In genomic region chr16:77644976-77645375, GRCm38 (mm10) we compare ENCODE assay signal across 12 mouse cellular contexts. TPM values are rescaled to one million over a fixed set of nuclear protein-coding genes. Genes with fewer than 3 reads are reported as not detected.
DNase-seq lines count a peak whose midpoint lies in the region; ATAC-seq and TF ChIP-seq lines count a peak whose summit lies in the region.
"Had no signal": no experiment of that assay in that cellular context is flagged by ENCODE, and none has a peak within 500 bp of the region (broad histone marks: within the 10 kb centered on the region; RNA-seq: fewer than 3 reads in every experiment).

No protein-coding gene starts in this region.

- TF ChIP-seq CTCF in layer of hippocampus, adult 2 months (conservative IDR thresholded peaks at IDR 0.05), result no peak
- no peak for TF ChIP-seq CTCF in kidney, adult 2 months (conservative IDR thresholded peaks at IDR 0.05; ENCODE audit: insufficient read depth, insufficient read length, low read depth, low read length)

- H3K4me2 ChIP-seq in embryonic facial prominence, embryonic 13.5 days, result peak overlapping the region; percentile 22; the same call in 1 of the 2 replicates
- peak overlapping the region; percentile 51 for H3K4me2 ChIP-seq in hindbrain, embryonic 16.5 days (ENCODE audit: low read length)
- peak overlapping the region; percentile 92 for H3K4me2 ChIP-seq in neural tube, embryonic 14.5 days (ENCODE audit: low read depth, low read length)

- no peaks in the 10 kb centered on the region for H3K27me3 ChIP-seq in embryonic facial prominence, embryonic 13.5 days
- H3K27me3 ChIP-seq in hindbrain, embryonic 16.5 days (replicated peaks; ENCODE audit: control insufficient read depth, insufficient read depth, low read length), result no peaks in the 10 kb centered on the region
- H3K27me3 ChIP-seq in neural tube, embryonic 14.5 days (ENCODE audit: control insufficient read depth, insufficient read depth, low read length), result no peaks in the 10 kb centered on the region
- no peaks in the 10 kb centered on the region for H3K27me3 ChIP-seq in kidney, adult 2 months (replicated peaks; ENCODE audit: control insufficient read depth, insufficient read depth, low read length)

- H3K9ac ChIP-seq in embryonic facial prominence, embryonic 13.5 days, result no peak overlapping the region
- peak overlapping the region; percentile 57 for H3K9ac ChIP-seq in hindbrain, embryonic 16.5 days (ENCODE audit: low read depth, low read length)
- peak overlapping the region; percentile 80 for H3K9ac ChIP-seq in neural tube, embryonic 14.5 days (replicated peaks; ENCODE audit: low read depth, low read length)

- ATAC-seq in embryonic facial prominence, embryonic 13.5 days (ENCODE audit: insufficient number of reproducible peaks, insufficient read depth, low FRiP score, low TSS enrichment, low read depth), result no peak
- no peak for ATAC-seq in hindbrain, embryonic 16.5 days
- ATAC-seq in neural tube, embryonic 14.5 days (ENCODE audit: low read depth), result no peak
- ATAC-seq in erythroid progenitor cell, adult 5-6 weeks (replicated peaks; ENCODE audit: low FRiP score, poor library complexity, severe bottlenecking), result no peak

- no peak for TF ChIP-seq POLR2A in kidney, adult 2 months (IDR thresholded peaks at IDR 0.05; ENCODE audit: low read depth, low read length)

- H3K4me3 ChIP-seq in layer of hippocampus, adult 2 months, result peak overlapping the region; percentile 63
- H3K4me3 ChIP-seq in embryonic facial prominence, embryonic 13.5 days, result no peak overlapping the region
- peak overlapping the region; percentile 37 for H3K4me3 ChIP-seq in hindbrain, embryonic 16.5 days (ENCODE audit: low read length)
- H3K4me3 ChIP-seq in neural tube, embryonic 14.5 days (ENCODE audit: low read depth, low read length), result peak overlapping the region; percentile 43; the same call in 1 of the 2 replicates
- H3K4me3 ChIP-seq in kidney, adult 2 months (ENCODE audit: insufficient read depth, low read depth, low read length), result no peak overlapping the region

- DNase-seq in layer of hippocampus, adult 2 months (ENCODE audit: low spot score in 2 of 2), result no peak
- no peak for DNase-seq in layer of hippocampus, adult 8-10 months (ENCODE audit: low spot score in 2 of 2)
- DNase-seq in kidney, adult 2 months, result no peak
- no peak for DNase-seq in kidney, postnatal 36 days

- no peaks in the 10 kb centered on the region for H3K36me3 ChIP-seq in embryonic facial prominence, embryonic 13.5 days
- H3K36me3 ChIP-seq in hindbrain, embryonic 16.5 days (ENCODE audit: control insufficient read depth, insufficient read depth, low read length), result no peaks in the 10 kb centered on the region
- no peaks in the 10 kb centered on the region for H3K36me3 ChIP-seq in neural tube, embryonic 14.5 days (ENCODE audit: control insufficient read depth, insufficient read depth, low read length)
- no peaks in the 10 kb centered on the region for H3K36me3 ChIP-seq in kidney, adult 2 months (ENCODE audit: control insufficient read depth, insufficient read depth, low read length)

- H3K27ac ChIP-seq in layer of hippocampus, adult 2 months, result peak overlapping the region; percentile 97
- H3K27ac ChIP-seq in embryonic facial prominence, embryonic 13.5 days, result no peak overlapping the region
- H3K27ac ChIP-seq in hindbrain, embryonic 16.5 days (ENCODE audit: low read depth, low read length), result peak overlapping the region; percentile 82
- peak overlapping the region; percentile 82 for H3K27ac ChIP-seq in neural tube, embryonic 14.5 days (ENCODE audit: low read depth, low read length)
- H3K27ac ChIP-seq in kidney, adult 2 months (ENCODE audit: insufficient read depth, low read depth, low read length), result no peak overlapping the region

- no peaks in the 10 kb centered on the region for H3K9me3 ChIP-seq in embryonic facial prominence, embryonic 13.5 days
- H3K9me3 ChIP-seq in hindbrain, embryonic 16.5 days (ENCODE audit: control insufficient read depth, low read length), result no peaks in the 10 kb centered on the region
- H3K9me3 ChIP-seq in neural tube, embryonic 14.5 days (ENCODE audit: control insufficient read depth, low read length), result no peaks in the 10 kb centered on the region

- 25% methylated on average over 1 of the region's 1 CpGs for WGBS in embryonic facial prominence, embryonic 13.5 days
- WGBS in hindbrain, embryonic 16.5 days, result 32% methylated on average over 1 of the region's 1 CpGs
- 28% methylated on average over 1 of the region's 1 CpGs for WGBS in neural tube, embryonic 14.5 days
- 88% methylated on average over 1 of the region's 1 CpGs for WGBS in kidney, adult 2 months

- H3K4me1 ChIP-seq in embryonic facial prominence, embryonic 13.5 days, result peaks cover 17% of the 10 kb centered on the region
- H3K4me1 ChIP-seq in hindbrain, embryonic 16.5 days (ENCODE audit: control insufficient read depth, insufficient read depth, low read depth, low read length), result peaks cover 16% of the 10 kb centered on the region
- H3K4me1 ChIP-seq in neural tube, embryonic 14.5 days (ENCODE audit: control insufficient read depth, insufficient read depth, low read length), result peaks cover 20% of the 10 kb centered on the region
- no peaks in the 10 kb centered on the region for H3K4me1 ChIP-seq in kidney, adult 2 months (ENCODE audit: control insufficient read depth, insufficient read depth, low read length)

RNA-seq across cellular contexts. Expression of gene Gm11146, which starts 43.1 kb away (rescaled TPM):
- total RNA-seq in layer of hippocampus, adult 2 months (2021), result not detected
- total RNA-seq in layer of hippocampus, adult 8-10 months (2022), result not detected
- polyA plus RNA-seq in embryonic facial prominence, embryonic 13.5 days (2015; fragmentation: Nextera tagmentation; extraction: Ambion mirVana), result not detected in 2 replicates
- polyA plus RNA-seq in hindbrain, embryonic 16.5 days (2015; fragmentation: Nextera tagmentation; extraction: Ambion mirVana), result not detected in 2 replicates
- polyA plus RNA-seq in neural tube, embryonic 14.5 days (2014; fragmentation: Nextera tagmentation; extraction: Ambion mirVana), result not detected in 2 replicates
- not detected in 2 replicates for total RNA-seq in erythroid progenitor cell, adult 5-6 weeks (2015; ENCODE audit: low replicate concordance)
- not detected in 2 replicates for total RNA-seq in erythroid progenitor cell, adult 5-6 weeks (2017; ENCODE audit: low replicate concordance)
- polyA plus RNA-seq in kidney, adult 2 months (2012; rRNA removed), result not detected in 2 replicates
- total RNA-seq: common myeloid progenitor, adult 5-6 weeks; heart, adult 8-10 months had no signal
- polyA plus RNA-seq: intestine, postnatal 0 days; lung, adult 2 months had no signal

Comparison
In these comparisons a context has a peak if more than half of its experiments do, and no peak if none do; other contexts are left out.
1. H3K27ac ChIP-seq: peak in layer of hippocampus, adult 2 months (single experiment), hindbrain, embryonic 16.5 days (single experiment) and neural tube, embryonic 14.5 days (single experiment); none in embryonic facial prominence, embryonic 13.5 days (single experiment) and kidney, adult 2 months (single experiment).
2. H3K4me3 ChIP-seq: peak in layer of hippocampus, adult 2 months (single experiment), hindbrain, embryonic 16.5 days (single experiment) and neural tube, embryonic 14.5 days (single experiment); none in embryonic facial prominence, embryonic 13.5 days (single experiment) and kidney, adult 2 months (single experiment).
3. H3K4me2 ChIP-seq: peak in every context shown above with its lines; median percentile 92 in neural tube, embryonic 14.5 days; 51 in hindbrain, embryonic 16.5 days; 22 in embryonic facial prominence, embryonic 13.5 days.